Mouse (Mus musculus): ENCODE data around the gene Shroom4. TPM values are rescaled to one million over a fixed set of nuclear protein-coding genes. Genes with fewer than 3 reads are reported as not detected.
A peak's percentile ranks its signal among the peaks of the same experiment; 100 is the strongest.

Shroom4 gene
- polyA plus RNA-seq, 1 experiment from 2014 or later: 0.76 TPM

GRCm38 (mm10) chrX:6501850-6502249, 102.2 kb downstream of the Shroom4 start:
- no peak for DNase-seq (ENCODE audit: low spot score)
- H3K36me3 ChIP-seq (ENCODE audit: control insufficient read depth, insufficient read depth, low read length): no peaks in the 10 kb centered on the region
- H3K27me3 ChIP-seq (ENCODE audit: control insufficient read depth, insufficient read depth, low read length): no peaks in the 10 kb centered on the region
- TF ChIP-seq CTCF (IDR thresholded peaks at IDR 0.05; ENCODE audit: low read depth): no peak
- TF ChIP-seq EP300 (optimal IDR thresholded peaks at IDR 0.05): no peak
- H3K9me3 ChIP-seq (ENCODE audit: control insufficient read depth, low read length): no peaks in the 10 kb centered on the region
- H3K9ac ChIP-seq (ENCODE audit: low read length): no peak overlapping the region
- 36% methylated on average over 1 of the region's 1 CpGs for WGBS
- no peaks in the 10 kb centered on the region for H3K4me1 ChIP-seq (replicated peaks; ENCODE audit: control insufficient read depth, insufficient read depth)
- no peak for ATAC-seq (ENCODE audit: low FRiP score, low TSS enrichment)
- no peak overlapping the region for H3K4me3 ChIP-seq (ENCODE audit: low read depth, low read length)
- H3K27ac ChIP-seq (replicated peaks): no peak overlapping the region
- H3K4me2 ChIP-seq (replicated peaks; ENCODE audit: low read depth): no peak overlapping the region

GRCm38 (mm10) chrX:6517217-6517616, 117.6 kb downstream of the Shroom4 start:
- H3K4me2 ChIP-seq (replicated peaks; ENCODE audit: low read depth): no peak overlapping the region
- H3K4me1 ChIP-seq (replicated peaks; ENCODE audit: control insufficient read depth, insufficient read depth): no peaks in the 10 kb centered on the region
- no peak overlapping the region for H3K9ac ChIP-seq (ENCODE audit: low read length)
- ATAC-seq (ENCODE audit: low FRiP score, low TSS enrichment): no peak
- no peak overlapping the region for H3K4me3 ChIP-seq (ENCODE audit: low read depth, low read length)
- TF ChIP-seq EP300 (optimal IDR thresholded peaks at IDR 0.05) (no peak), CTCF (IDR thresholded peaks at IDR 0.05; ENCODE audit: low read depth) (no peak)
- no peak overlapping the region for H3K27ac ChIP-seq (replicated peaks)
- 56% methylated on average over 3 of the region's 3 CpGs for WGBS
- DNase-seq (ENCODE audit: low spot score): no peak
- no peaks in the 10 kb centered on the region for H3K9me3 ChIP-seq (ENCODE audit: control insufficient read depth, low read length)
- H3K36me3 ChIP-seq (ENCODE audit: control insufficient read depth, insufficient read depth, low read length): no peaks in the 10 kb centered on the region
- H3K27me3 ChIP-seq (ENCODE audit: control insufficient read depth, insufficient read depth, low read length): no peaks in the 10 kb centered on the region

- no peak overlapping the region for H3K4me2 ChIP-seq (replicated peaks; ENCODE audit: low read depth)
- TF ChIP-seq CTCF (IDR thresholded peaks at IDR 0.05; ENCODE audit: low read depth) (no peak), EP300 (optimal IDR thresholded peaks at IDR 0.05) (no peak)
- no peaks in the 10 kb centered on the region for H3K36me3 ChIP-seq (ENCODE audit: control insufficient read depth, insufficient read depth, low read length)
- ATAC-seq (ENCODE audit: low FRiP score, low TSS enrichment) (no peak), DNase-seq (ENCODE audit: low spot score) (no peak)
- H3K9ac ChIP-seq (ENCODE audit: low read length): no peak overlapping the region
- H3K27me3 ChIP-seq (ENCODE audit: control insufficient read depth, insufficient read depth, low read length): no peaks in the 10 kb centered on the region
- no peak overlapping the region for H3K4me3 ChIP-seq (ENCODE audit: low read depth, low read length)
- WGBS: 21% methylated on average over 2 of the region's 2 CpGs
- no peaks in the 10 kb centered on the region for H3K9me3 ChIP-seq (ENCODE audit: control insufficient read depth, low read length)
- no peak overlapping the region for H3K27ac ChIP-seq (replicated peaks)
- H3K4me1 ChIP-seq (replicated peaks; ENCODE audit: control insufficient read depth, insufficient read depth): no peaks in the 10 kb centered on the region
Measured at GRCm38 (mm10) chrX:6518421-6518820, 118.8 kb downstream of the Shroom4 start.

GRCm38 (mm10) chrX:6522935-6523334, 123.3 kb downstream of the Shroom4 start:
- no peak for DNase-seq (ENCODE audit: low spot score)
- H3K27me3 ChIP-seq (ENCODE audit: control insufficient read depth, insufficient read depth, low read length): no peaks in the 10 kb centered on the region
- no peak for ATAC-seq (ENCODE audit: low FRiP score, low TSS enrichment)
- no peaks in the 10 kb centered on the region for H3K4me1 ChIP-seq (replicated peaks; ENCODE audit: control insufficient read depth, insufficient read depth)
- WGBS: 67% methylated on average over 2 of the region's 2 CpGs
- peak; percentile 64 for TF ChIP-seq CTCF (IDR thresholded peaks at IDR 0.05; ENCODE audit: low read depth)
- TF ChIP-seq EP300 (optimal IDR thresholded peaks at IDR 0.05): no peak
- no peaks in the 10 kb centered on the region for H3K9me3 ChIP-seq (ENCODE audit: control insufficient read depth, low read length)
- H3K27ac ChIP-seq (replicated peaks): no peak overlapping the region
- H3K4me2 ChIP-seq (replicated peaks; ENCODE audit: low read depth): no peak overlapping the region
- H3K36me3 ChIP-seq (ENCODE audit: control insufficient read depth, insufficient read depth, low read length): no peaks in the 10 kb centered on the region
- H3K4me3 ChIP-seq (ENCODE audit: low read depth, low read length): no peak overlapping the region
- no peak overlapping the region for H3K9ac ChIP-seq (ENCODE audit: low read length)

- 72% methylated on average over 2 of the region's 2 CpGs for WGBS
- Histone ChIP-seq H3K27me3 (ENCODE audit: control insufficient read depth, insufficient read depth, low read length) (no peaks in the 10 kb centered on the region), H3K4me3 (ENCODE audit: low read depth, low read length) (no peak overlapping the region), H3K27ac (replicated peaks) (no peak overlapping the region), H3K36me3 (ENCODE audit: control insufficient read depth, insufficient read depth, low read length) (no peaks in the 10 kb centered on the region), H3K9me3 (ENCODE audit: control insufficient read depth, low read length) (no peaks in the 10 kb centered on the region), H3K4me2 (replicated peaks; ENCODE audit: low read depth) (no peak overlapping the region), H3K4me1 (replicated peaks; ENCODE audit: control insufficient read depth, insufficient read depth) (no peaks in the 10 kb centered on the region), H3K9ac (ENCODE audit: low read length) (no peak overlapping the region)
- no peak for DNase-seq (ENCODE audit: low spot score)
- no peak for ATAC-seq (ENCODE audit: low FRiP score, low TSS enrichment)
- TF ChIP-seq EP300 (optimal IDR thresholded peaks at IDR 0.05) (no peak), CTCF (IDR thresholded peaks at IDR 0.05; ENCODE audit: low read depth) (no peak)
Measured at GRCm38 (mm10) chrX:6536636-6537035, 137.0 kb downstream of the Shroom4 start.

GRCm38 (mm10) chrX:6537689-6538088, 138.0 kb downstream of the Shroom4 start:
- Histone ChIP-seq H3K4me1 (replicated peaks; ENCODE audit: control insufficient read depth, insufficient read depth) (no peaks in the 10 kb centered on the region), H3K27me3 (ENCODE audit: control insufficient read depth, insufficient read depth, low read length) (no peaks in the 10 kb centered on the region)
- DNase-seq (ENCODE audit: low spot score): no peak

More at GRCm38 (mm10) chrX:6537689-6538088, 138.0 kb downstream of the Shroom4 start:
- H3K4me3 ChIP-seq (ENCODE audit: low read depth, low read length): no peak overlapping the region
- H3K4me2 ChIP-seq (replicated peaks; ENCODE audit: low read depth): no peak overlapping the region
- no peaks in the 10 kb centered on the region for H3K9me3 ChIP-seq (ENCODE audit: control insufficient read depth, low read length)
- ATAC-seq (ENCODE audit: low FRiP score, low TSS enrichment): no peak
- no peak overlapping the region for H3K9ac ChIP-seq (ENCODE audit: low read length)
- 63% methylated on average over 2 of the region's 2 CpGs for WGBS
- H3K27ac ChIP-seq (replicated peaks): no peak overlapping the region
- H3K36me3 ChIP-seq (ENCODE audit: control insufficient read depth, insufficient read depth, low read length): no peaks in the 10 kb centered on the region
- TF ChIP-seq CTCF (IDR thresholded peaks at IDR 0.05; ENCODE audit: low read depth) (no peak), EP300 (optimal IDR thresholded peaks at IDR 0.05) (no peak)
